Mouse (Mus musculus) liver, embryonic 16.5 days (tissue): ENCODE data around the gene Calm3. TPM values are rescaled to one million over a fixed set of nuclear protein-coding genes. Genes with fewer than 3 reads are reported as not detected.

Source experiments
- ATAC-seq: fragments of 200-750 bp; cut with Nextera tagmentation; 2 replicates; pipeline ENCODE4 v1.8.0; 2017; ENCODE audit warnings: low read depth, mild to moderate bottlenecking, moderate number of reproducible peaks, moderate library complexity
- H3K27ac ChIP-seq: fragments of 300-500 bp; sonication (generic); 2 replicates; pipeline ENCODE4 v1.5.1; 2014; ENCODE audit warnings: mild to moderate bottlenecking, low read length
- H3K27me3 ChIP-seq: fragments of 300-500 bp; sonication (generic); 2 replicates; pipeline ENCODE4 v1.6.1; 2014; ENCODE audit warnings: low read depth, low read length, mixed read lengths; ENCODE audit not compliant: control insufficient read depth, insufficient read depth
- H3K36me3 ChIP-seq: fragments of 300-500 bp; sonication (generic); 2 replicates; pipeline ENCODE4 v1.6.1; 2014; ENCODE audit warnings: mild to moderate bottlenecking; ENCODE audit not compliant: control insufficient read depth, insufficient read depth
- H3K4me1 ChIP-seq: fragments of 300-500 bp; sonication (generic); 2 replicates; pipeline ENCODE4 v1.6.1; 2014; ENCODE audit warnings: low read depth, low read length, mixed read lengths; ENCODE audit not compliant: control insufficient read depth
- H3K4me2 ChIP-seq: fragments of 300-500 bp; sonication (generic); 2 replicates; pipeline ENCODE4 v1.6.1; 2014; ENCODE audit warnings: low read depth, low read length, mixed read lengths
- H3K4me3 ChIP-seq: fragments of 300-500 bp; sonication (generic); 2 replicates; pipeline ENCODE4 v1.5.1; 2014; ENCODE audit warnings: low read depth, mild to moderate bottlenecking, low read length
- H3K9ac ChIP-seq: fragments of 300-500 bp; sonication (generic); 2 replicates; pipeline ENCODE4 v1.6.1; 2014; ENCODE audit warnings: low read depth, low read length
- H3K9me3 ChIP-seq: fragments of 300-500 bp; sonication (generic); replicated peaks from 2 replicates; pipeline ENCODE4 v1.6.1; 2016; ENCODE audit warnings: low read length; ENCODE audit not compliant: control insufficient read depth
- WGBS: fragments of 180-500 bp; shearing (Covaris S2); extraction: QIAGEN DNeasy Blood & Tissue Kit; methylation state at CpG from one replicate; pipeline ENCODE4 v1.1.7; 2014; ENCODE audit not compliant: insufficient replicate concordance; 5-methylcytosine and 5-hydroxymethylcytosine counted together
- polyA plus RNA-seq: library from polyadenylated mRNA; unstranded; fragments of >200 nt; fragmentation: Nextera tagmentation; extraction: Ambion mirVana; gene quantifications from 2 replicates; pipeline ENCODE4 v1.2.1, GENCODE M21; 2015

The Calm3 gene
- polyA plus RNA-seq, 1 experiment from 2014 or later: 86.6 TPM

DNA sequence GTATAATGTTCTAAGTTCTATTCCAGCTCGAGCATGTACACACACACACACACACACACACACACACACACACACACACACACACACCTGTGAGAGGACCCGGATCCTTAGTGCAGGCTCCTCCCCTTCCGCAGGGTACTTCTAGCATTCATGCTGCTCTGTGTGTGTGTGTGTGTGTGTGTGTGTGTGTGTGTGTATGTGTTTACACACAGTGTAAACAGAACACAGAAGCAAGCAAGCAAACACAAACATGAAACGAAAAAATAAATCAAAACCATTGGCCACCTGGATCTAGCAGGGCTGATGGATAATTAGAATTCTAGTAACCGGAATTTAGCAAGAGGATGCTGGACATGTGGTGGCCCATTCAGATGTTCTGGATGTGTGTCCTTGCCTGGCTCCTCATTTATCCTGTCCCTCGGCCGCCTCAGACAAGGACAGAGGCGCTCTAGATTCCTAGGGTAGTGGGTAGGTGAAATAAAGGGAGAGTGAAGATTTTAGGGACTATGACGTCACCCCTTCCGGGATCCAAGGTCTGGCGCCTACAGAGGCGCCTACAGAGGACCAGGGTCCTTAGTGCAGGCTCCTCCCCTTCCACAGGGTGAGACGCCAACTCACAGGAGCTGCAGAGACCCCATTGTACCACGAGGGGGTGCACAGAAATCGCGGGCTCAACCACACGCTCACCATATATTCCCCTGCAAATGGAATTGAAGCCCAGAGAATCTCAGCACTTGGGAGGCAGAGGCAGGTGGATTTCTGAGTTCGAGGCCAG lies 27.1 kb upstream of the Calm3 start:
- H3K27me3 ChIP-seq: peaks cover 39% of the 10 kb centered on the region
- peak; percentile 70 for ATAC-seq
- H3K9me3 ChIP-seq: no peaks in the 10 kb centered on the region
- peaks cover 6% of the 10 kb centered on the region for H3K4me1 ChIP-seq
- no peak overlapping the region for H3K4me2 ChIP-seq
- no peak overlapping the region for H3K9ac ChIP-seq
- H3K27ac ChIP-seq: no peak overlapping the region
- H3K36me3 ChIP-seq: no peaks in the 10 kb centered on the region
- 19% methylated on average over 18 of the region's 18 CpGs for WGBS
- H3K4me3 ChIP-seq: no peak overlapping the region

DNA sequence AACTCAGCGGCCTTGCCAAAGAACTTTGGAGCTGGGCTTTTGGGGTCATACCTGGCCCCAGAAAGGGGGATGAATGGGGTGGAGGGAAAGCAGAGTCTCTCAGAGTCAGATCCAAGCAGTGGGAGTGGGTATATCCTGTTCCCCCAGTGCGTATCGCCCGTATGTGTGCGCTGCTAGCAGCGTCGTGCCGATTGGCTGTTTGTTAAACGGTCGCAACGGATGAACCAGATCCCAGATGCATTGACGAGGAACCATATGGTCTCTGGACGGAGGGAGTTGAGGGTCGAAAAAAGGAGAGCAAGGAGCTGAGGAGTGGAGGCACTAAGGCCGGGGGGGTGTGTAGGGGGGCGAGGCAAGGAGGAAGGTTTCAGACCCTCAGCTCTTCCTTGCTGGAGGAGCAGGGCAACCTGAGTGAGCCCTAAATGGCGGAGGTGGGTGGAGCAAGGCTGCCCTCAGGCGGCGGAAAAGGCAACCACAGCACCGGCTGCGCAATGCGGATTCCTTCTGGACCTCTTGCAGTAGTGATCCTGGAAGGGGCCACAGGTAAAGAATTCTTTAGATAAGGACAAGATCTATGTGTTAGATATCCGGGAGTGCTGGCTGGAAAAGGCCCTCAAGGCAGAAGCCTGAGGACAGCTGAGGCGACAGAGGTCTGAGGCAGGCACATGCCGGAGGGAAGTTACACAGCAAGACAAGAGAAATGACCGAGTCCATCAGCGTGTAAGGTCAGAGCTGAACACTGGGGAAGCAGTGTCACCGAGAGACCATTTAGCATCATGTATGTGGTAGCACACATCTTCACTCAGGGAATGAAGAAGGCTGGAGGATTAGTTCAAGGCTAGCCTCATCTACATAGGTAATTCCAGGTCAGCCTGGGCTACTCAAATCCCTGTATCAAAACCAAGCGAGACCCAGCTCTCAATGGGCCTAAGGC lies 26.3 kb upstream of the Calm3 start:
- 7% methylated on average over 29 of the region's 29 CpGs for WGBS
- H3K27ac ChIP-seq: no peak overlapping the region
- peak; percentile 22; the same call in 1 of the 2 replicates for ATAC-seq
- peaks cover 6% of the 10 kb centered on the region for H3K4me1 ChIP-seq
- peak overlapping the region; percentile 59 for H3K4me2 ChIP-seq
- no peaks in the 10 kb centered on the region for H3K9me3 ChIP-seq
- H3K36me3 ChIP-seq: no peaks in the 10 kb centered on the region
- H3K9ac ChIP-seq: no peak overlapping the region
- H3K4me3 ChIP-seq: peak overlapping the region; percentile 29
- peaks cover 47% of the 10 kb centered on the region for H3K27me3 ChIP-seq

GRCm38 (mm10) chr7:16948923-16949458 lies 25.1 kb upstream of the Calm3 start:
- ATAC-seq: no peak
- Histone ChIP-seq H3K4me1 (peaks cover 6% of the 10 kb centered on the region), H3K9me3 (no peaks in the 10 kb centered on the region), H3K36me3 (no peaks in the 10 kb centered on the region), H3K9ac (no peak overlapping the region), H3K27me3 (peaks cover 59% of the 10 kb centered on the region), H3K27ac (no peak overlapping the region), H3K4me3 (no peak overlapping the region), H3K4me2 (no peak overlapping the region)
- 45% methylated on average over 8 of the region's 8 CpGs for WGBS

DNA sequence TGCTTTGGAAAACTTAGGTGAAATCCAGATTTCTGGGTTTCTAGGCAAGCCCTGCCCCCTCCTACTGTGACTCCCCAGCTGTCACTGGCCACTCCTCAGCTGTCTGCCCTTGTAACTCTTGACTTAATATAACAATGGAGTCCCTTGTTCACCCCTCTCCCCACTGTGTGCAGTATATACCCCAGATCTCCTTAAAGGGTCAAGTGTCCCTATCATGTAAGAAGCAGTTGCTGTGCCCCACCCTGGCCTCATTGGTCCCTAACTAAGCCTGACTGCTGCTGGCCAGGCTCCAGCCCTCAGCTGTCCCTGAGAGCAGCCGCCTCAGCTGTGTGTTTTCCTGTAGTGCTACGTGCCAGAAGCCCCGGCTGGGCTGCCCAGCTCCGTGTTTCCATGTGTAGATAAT lies 24.0 kb upstream of the Calm3 start:
- Histone ChIP-seq H3K4me3 (no peak overlapping the region), H3K9ac (no peak overlapping the region), H3K36me3 (no peaks in the 10 kb centered on the region), H3K27me3 (peaks cover 66% of the 10 kb centered on the region), H3K27ac (no peak overlapping the region), H3K4me2 (no peak overlapping the region), H3K9me3 (no peaks in the 10 kb centered on the region), H3K4me1 (peaks cover 6% of the 10 kb centered on the region)
- WGBS: 9% methylated on average over 4 of the region's 4 CpGs
- ATAC-seq: no peak

GRCm38 (mm10) chr7:16947349-16947895 lies 23.5 kb upstream of the Calm3 start:
- WGBS: 19% methylated on average over 22 of the region's 22 CpGs
- Histone ChIP-seq H3K4me1 (peaks cover 6% of the 10 kb centered on the region), H3K27ac (no peak overlapping the region), H3K36me3 (no peaks in the 10 kb centered on the region), H3K9me3 (no peaks in the 10 kb centered on the region), H3K4me3 (no peak overlapping the region), H3K27me3 (peaks cover 66% of the 10 kb centered on the region), H3K4me2 (no peak overlapping the region), H3K9ac (no peak overlapping the region)
- no peak for ATAC-seq

GRCm38 (mm10) chr7:16946441-16947348 lies 22.8 kb upstream of the Calm3 start:
- no peak for ATAC-seq

DNA sequence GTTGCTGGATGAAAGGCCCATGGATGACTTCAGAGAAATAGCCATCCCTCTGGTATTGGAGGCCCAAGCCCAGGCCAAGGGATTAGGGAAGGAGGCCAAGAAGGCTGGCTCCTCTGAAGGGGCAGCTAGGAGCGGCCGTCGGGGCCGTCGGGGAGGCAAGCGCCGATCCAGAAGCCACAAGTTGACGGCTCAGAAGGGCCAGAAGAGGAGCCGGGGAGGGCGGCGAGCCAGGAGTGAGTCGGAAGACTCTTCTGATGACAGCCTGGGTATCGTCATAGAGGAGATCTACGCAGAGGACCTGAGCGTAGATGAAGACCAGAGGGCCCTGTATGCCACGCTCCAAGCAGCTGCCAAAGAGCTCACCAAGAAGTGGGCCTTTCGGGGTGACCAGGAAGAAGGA lies 21.5 kb upstream of the Calm3 start:
- no peak for ATAC-seq
- WGBS: 10% methylated on average over 17 of the region's 17 CpGs
- Histone ChIP-seq H3K36me3 (no peaks in the 10 kb centered on the region), H3K4me1 (peaks cover 6% of the 10 kb centered on the region), H3K4me3 (no peak overlapping the region), H3K27ac (no peak overlapping the region), H3K27me3 (peaks cover 66% of the 10 kb centered on the region), H3K9me3 (no peaks in the 10 kb centered on the region), H3K4me2 (no peak overlapping the region), H3K9ac (no peak overlapping the region)

More at GRCm38 (mm10) chr7:16946441-16947348, 22.8 kb upstream of the Calm3 start:
- Histone ChIP-seq H3K9ac (no peak overlapping the region), H3K36me3 (no peaks in the 10 kb centered on the region), H3K27me3 (peaks cover 66% of the 10 kb centered on the region), H3K9me3 (no peaks in the 10 kb centered on the region), H3K4me2 (no peak overlapping the region), H3K27ac (no peak overlapping the region), H3K4me1 (peaks cover 6% of the 10 kb centered on the region), H3K4me3 (no peak overlapping the region)
- WGBS: 3% methylated on average over 53 of the region's 53 CpGs

DNA sequence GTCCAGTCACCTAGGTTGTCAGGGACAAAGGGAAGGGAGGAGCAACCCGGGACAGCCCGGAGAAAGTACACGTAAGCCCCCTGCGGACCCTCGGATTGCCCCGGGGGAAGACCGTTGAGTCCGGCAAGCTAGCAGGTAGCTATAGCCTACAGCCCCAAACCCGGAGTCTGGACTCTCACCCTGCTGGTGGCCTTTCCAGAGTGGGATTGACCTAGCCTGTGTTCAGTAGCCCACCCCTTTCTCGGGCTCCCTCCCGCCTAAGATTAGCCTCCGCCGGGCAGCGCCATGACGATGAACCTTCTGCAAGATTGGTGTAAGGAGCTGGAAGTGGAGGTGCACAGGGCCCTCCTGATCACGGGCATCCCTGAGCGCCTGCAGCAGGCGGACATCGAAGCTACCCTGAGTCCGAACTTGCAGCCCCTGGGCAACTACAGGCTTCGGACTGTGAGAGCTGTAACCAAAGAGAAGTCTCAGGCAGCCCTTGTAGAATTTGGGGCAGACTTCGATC lies 20.9 kb upstream of the Calm3 start:
- Histone ChIP-seq H3K36me3 (no peaks in the 10 kb centered on the region), H3K27ac (no peak overlapping the region), H3K4me3 (peak overlapping the region; percentile 48), H3K9ac (peak overlapping the region; percentile 35; the same call in 1 of the 2 replicates), H3K27me3 (peaks cover 64% of the 10 kb centered on the region), H3K9me3 (no peaks in the 10 kb centered on the region), H3K4me2 (peak overlapping the region; percentile 58), H3K4me1 (peaks cover 2% of the 10 kb centered on the region; the same call in 1 of the 2 replicates)
- no peak for ATAC-seq
- WGBS: 2% methylated on average over 22 of the region's 22 CpGs
